Mouse (Mus musculus) liver, adult 2 months (tissue): ENCODE data around the gene Stac.

Source experiments
- CTCF ChIP-seq: fragments of 200-500 bp; IDR thresholded peaks from 2 replicates; pipeline ENCODE4 v1.5.1; 2011; ENCODE audit warnings: low read depth, low read length, control low read depth
- POLR2A ChIP-seq: fragments of 200-500 bp; IDR thresholded peaks from 2 replicates; pipeline ENCODE4 v1.6.1; 2011; ENCODE audit warnings: low read length, control low read depth; ENCODE audit not compliant: insufficient read depth; ENCODE audit errors: extremely low read depth

- TF ChIP-seq CTCF = no peak
- TF ChIP-seq POLR2A = no peak
These were observed 46.8 kb downstream of the Stac start for GRCm38 (mm10) chr9:111643369-111643768.
